Mouse (Mus musculus) myocyte (in vitro differentiated cells): Measurements from ENCODE around the gene Aff4. TPM values are rescaled to one million over a fixed set of nuclear protein-coding genes. Genes with fewer than 3 reads are reported as not detected.

Experiments
- H3K27me3 ChIP-seq: one replicate; pipeline ENCODE4 v1.6.1; 2011; ENCODE audit not compliant: control insufficient read depth, insufficient read depth, insufficient read length
- H3K36me3 ChIP-seq: one replicate; pipeline ENCODE4 v1.6.1; 2011; ENCODE audit not compliant: control insufficient read depth, insufficient read depth
- H3K4me2 ChIP-seq: one replicate; pipeline ENCODE4 v1.6.1; 2011; ENCODE audit warnings: low read depth, control low read depth
- H3K4me3 ChIP-seq: one replicate; pipeline ENCODE4 v1.5.1; 2011; ENCODE audit warnings: mild to moderate bottlenecking, control low read depth, moderate library complexity
- H3K79me2 ChIP-seq: one replicate; pipeline ENCODE4 v1.6.1; 2011; ENCODE audit not compliant: control insufficient read depth, insufficient read depth
- H3ac ChIP-seq: one replicate; pipeline ENCODE4 v1.6.1; 2011; ENCODE audit not compliant: control insufficient read depth, insufficient read length
- CEBPB ChIP-seq: IDR thresholded peaks from 2 replicates; pipeline ENCODE4 v1.6.1; 2011; ENCODE audit warnings: mild to moderate bottlenecking, moderate library complexity; ENCODE audit not compliant: poor library complexity, insufficient read depth, severe bottlenecking
- E2F4 ChIP-seq: IDR thresholded peaks from one replicate; pipeline ENCODE4 v1.6.1; 2011; ENCODE audit warnings: mild to moderate bottlenecking, control low read depth, moderate library complexity; ENCODE audit not compliant: insufficient read depth
- MAX ChIP-seq: IDR thresholded peaks from one replicate; pipeline ENCODE4 v1.6.1; 2011; ENCODE audit warnings: low read depth, mild to moderate bottlenecking, control low read depth
- MYOD1 ChIP-seq, 3 experiments: IDR thresholded peaks; one replicate each; pipeline ENCODE4 v1.6.1; 2011; ENCODE audit warnings: control low read depth in 2 of 3, low read depth in 2 of 3, mild to moderate bottlenecking in 2 of 3, moderate library complexity in 1 of 3; ENCODE audit not compliant: insufficient read length in 2 of 3, control insufficient read depth in 1 of 3
- MYOG ChIP-seq, 3 experiments: IDR thresholded peaks; one replicate each; pipeline ENCODE4 v1.6.1; 2011; ENCODE audit warnings: control low read depth in 2 of 3, low read depth in 2 of 3, mild to moderate bottlenecking in 2 of 3; ENCODE audit not compliant: insufficient read length in 2 of 3, control insufficient read depth in 1 of 3, insufficient read depth in 1 of 3
- POLR2A ChIP-seq: IDR thresholded peaks from one replicate; pipeline ENCODE4 v1.6.1; 2011; ENCODE audit warnings: low read depth, mild to moderate bottlenecking, control low read depth, moderate library complexity; ENCODE audit not compliant: insufficient read length
- POLR2AphosphoS2 ChIP-seq: IDR thresholded peaks from one replicate; pipeline ENCODE4 v1.6.1; 2011; ENCODE audit warnings: low read depth, control low read depth; ENCODE audit not compliant: insufficient read length
- REST ChIP-seq: IDR thresholded peaks from one replicate; pipeline ENCODE4 v1.6.1; 2011; ENCODE audit warnings: mild to moderate bottlenecking, control low read depth, moderate library complexity; ENCODE audit not compliant: insufficient read depth, insufficient read length
- SRF ChIP-seq: IDR thresholded peaks from one replicate; pipeline ENCODE4 v1.6.1; 2011; ENCODE audit warnings: low read depth; ENCODE audit not compliant: control insufficient read depth, insufficient read length
- TCF12 ChIP-seq: IDR thresholded peaks from one replicate; pipeline ENCODE4 v1.6.1; 2011; ENCODE audit warnings: mild to moderate bottlenecking, control low read depth; ENCODE audit not compliant: poor library complexity, insufficient read depth, severe bottlenecking
- TCF3 ChIP-seq: IDR thresholded peaks from one replicate; pipeline ENCODE4 v1.6.1; 2011; ENCODE audit warnings: low read depth, control low read depth; ENCODE audit not compliant: insufficient read length
- USF1 ChIP-seq: IDR thresholded peaks from one replicate; pipeline ENCODE4 v1.6.1; 2011; ENCODE audit warnings: low read depth, mild to moderate bottlenecking, control low read depth, moderate library complexity
- polyA plus RNA-seq: library from polyadenylated mRNA; unstranded; fragments of >200 nt; fragmentation: generic; extraction: Trizol; gene quantifications from one replicate; pipeline ENCODE4 v1.2.1, GENCODE M21; 2012; ENCODE audit warnings: missing spikeins

The Aff4 gene
- polyA plus RNA-seq, 1 experiment = 15.6 TPM

- H3K4me2 ChIP-seq = no peak overlapping the region
- no peak overlapping the region for H3ac ChIP-seq
- H3K4me3 ChIP-seq = no peak overlapping the region
- no peaks in the 10 kb centered on the region for H3K36me3 ChIP-seq
- TF ChIP-seq SRF = no peak
- TF ChIP-seq REST = no peak
- TF ChIP-seq MYOD1 (IDR thresholded peaks at IDR 0.05; ENCODE audit: control insufficient read depth in 1 of 3, insufficient read length in 2 of 3, low read depth in 2 of 3) = no peak
- TF ChIP-seq USF1 = no peak
- no peak for TF ChIP-seq MYOG (IDR thresholded peaks at IDR 0.05; ENCODE audit: control insufficient read depth in 1 of 3, insufficient read depth in 1 of 3, insufficient read length in 2 of 3, low read depth in 2 of 3)
- TF ChIP-seq CEBPB = no peak
- TF ChIP-seq TCF3 = no peak
- no peak for TF ChIP-seq POLR2A
- no peak for TF ChIP-seq E2F4
- TF ChIP-seq TCF12 = no peak
- TF ChIP-seq POLR2AphosphoS2 = no peak
- no peak for TF ChIP-seq MAX
- H3K79me2 ChIP-seq = no peaks in the 10 kb centered on the region
- H3K27me3 ChIP-seq = peaks cover 8% of the 10 kb centered on the region
These were observed 97.4 kb downstream of the Aff4 start for GRCm38 (mm10) chr11:53447996-53448395.

GRCm38 (mm10) chr11:53448529-53448928, 97.9 kb downstream of the Aff4 start:
- TF ChIP-seq CEBPB (no peak), POLR2A (no peak), MAX (no peak), TCF12 (no peak), USF1 (no peak), POLR2AphosphoS2 (no peak), TCF3 (no peak), E2F4 (no peak), SRF (no peak)
- Histone ChIP-seq H3K79me2 (no peaks in the 10 kb centered on the region), H3K27me3 (peaks cover 8% of the 10 kb centered on the region), H3ac (no peak overlapping the region), H3K36me3 (no peaks in the 10 kb centered on the region), H3K4me2 (no peak overlapping the region), H3K4me3 (no peak overlapping the region)

- peaks cover 8% of the 10 kb centered on the region for H3K27me3 ChIP-seq
- TF ChIP-seq TCF12 (no peak), USF1 (no peak), E2F4 (no peak), TCF3 (no peak), POLR2AphosphoS2 (no peak), POLR2A (no peak), CEBPB (no peak), SRF (no peak), REST (no peak)
- no peaks in the 10 kb centered on the region for H3K36me3 ChIP-seq
These were observed 99.6 kb downstream of the Aff4 start for GRCm38 (mm10) chr11:53450070-53450705.

GRCm38 (mm10) chr11:53451361-53451760, 100.7 kb downstream of the Aff4 start:
- TF ChIP-seq POLR2AphosphoS2 (no peak), CEBPB (no peak), TCF3 (no peak), POLR2A (no peak), REST (no peak), TCF12 (no peak), SRF (no peak), MAX (no peak), E2F4 (no peak), MYOD1 (IDR thresholded peaks at IDR 0.05; ENCODE audit: control insufficient read depth in 1 of 3, insufficient read length in 2 of 3, low read depth in 2 of 3) (no peak), USF1 (no peak), MYOG (IDR thresholded peaks at IDR 0.05; ENCODE audit: control insufficient read depth in 1 of 3, insufficient read depth in 1 of 3, insufficient read length in 2 of 3, low read depth in 2 of 3) (no peak)

More at GRCm38 (mm10) chr11:53450070-53450705, 99.6 kb downstream of the Aff4 start:
- no peak overlapping the region for H3ac ChIP-seq
- H3K4me3 ChIP-seq = no peak overlapping the region
- no peaks in the 10 kb centered on the region for H3K79me2 ChIP-seq
- no peak overlapping the region for H3K4me2 ChIP-seq

DNA sequence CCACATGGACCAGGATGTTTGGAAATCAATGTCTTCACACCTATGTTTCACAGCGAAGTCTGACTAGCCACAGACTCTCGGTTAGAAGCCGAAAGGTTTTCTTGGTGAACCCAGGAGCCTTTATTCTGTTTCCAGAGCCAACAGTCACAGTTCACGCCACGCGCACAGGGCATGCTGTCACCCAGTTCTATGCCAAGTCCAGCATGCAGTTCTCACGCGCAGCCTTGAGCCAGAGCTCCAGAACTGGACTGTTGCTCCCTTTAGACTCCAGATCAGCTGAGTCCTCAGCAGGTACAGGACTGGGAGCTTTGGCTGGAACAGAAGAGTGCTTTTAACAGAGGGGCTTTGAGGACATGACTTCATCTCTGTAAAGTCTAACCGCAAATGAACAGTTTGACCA, 101.8 kb downstream of the Aff4 start:
- no peak for TF ChIP-seq SRF
- no peak for TF ChIP-seq MYOG (IDR thresholded peaks at IDR 0.05; ENCODE audit: control insufficient read depth in 1 of 3, insufficient read depth in 1 of 3, insufficient read length in 2 of 3, low read depth in 2 of 3)
- no peak for TF ChIP-seq E2F4
- TF ChIP-seq TCF12 = no peak
- TF ChIP-seq TCF3 = no peak
- Histone ChIP-seq H3ac (no peak overlapping the region), H3K79me2 (no peaks in the 10 kb centered on the region), H3K27me3 (peaks cover 8% of the 10 kb centered on the region), H3K4me2 (no peak overlapping the region), H3K4me3 (no peak overlapping the region), H3K36me3 (no peaks in the 10 kb centered on the region)

More at GRCm38 (mm10) chr11:53451361-53451760, 100.7 kb downstream of the Aff4 start:
- Histone ChIP-seq H3ac (no peak overlapping the region), H3K4me2 (no peak overlapping the region), H3K27me3 (peaks cover 8% of the 10 kb centered on the region), H3K36me3 (no peaks in the 10 kb centered on the region), H3K4me3 (no peak overlapping the region), H3K79me2 (no peaks in the 10 kb centered on the region)
